Mouse (Mus musculus): ENCODE data around the gene Nck2.

GRCm38 (mm10) chr1:43547644-43548043 lies 103.3 kb downstream of the Nck2 start:
- TF ChIP-seq POLR2AphosphoS2 (IDR thresholded peaks at IDR 0.05; ENCODE audit: insufficient read length, low read depth) (no peak), POLR2A (IDR thresholded peaks at IDR 0.05; ENCODE audit: insufficient read length, low read depth) (no peak), MAX (IDR thresholded peaks at IDR 0.05; ENCODE audit: low read depth) (no peak), USF1 (IDR thresholded peaks at IDR 0.05; ENCODE audit: low read depth) (no peak), CEBPB (IDR thresholded peaks at IDR 0.05; ENCODE audit: insufficient read depth, poor library complexity, severe bottlenecking) (no peak), E2F4 (IDR thresholded peaks at IDR 0.05; ENCODE audit: insufficient read depth) (no peak), MYOG (IDR thresholded peaks at IDR 0.05; ENCODE audit: control insufficient read depth in 1 of 3, insufficient read depth in 1 of 3, insufficient read length in 2 of 3, low read depth in 2 of 3) (no peak), SRF (IDR thresholded peaks at IDR 0.05; ENCODE audit: control insufficient read depth, insufficient read length, low read depth) (no peak), REST (IDR thresholded peaks at IDR 0.05; ENCODE audit: insufficient read depth, insufficient read length) (no peak), TCF12 (IDR thresholded peaks at IDR 0.05; ENCODE audit: insufficient read depth, poor library complexity, severe bottlenecking) (no peak), TCF3 (IDR thresholded peaks at IDR 0.05; ENCODE audit: insufficient read length, low read depth) (no peak), MYOD1 (IDR thresholded peaks at IDR 0.05; ENCODE audit: control insufficient read depth in 1 of 3, insufficient read length in 2 of 3, low read depth in 2 of 3) (no peak)

All from myocyte (in vitro differentiated cells).